Mouse (Mus musculus): Measurements from ENCODE around the gene Ap1b1. TPM values are rescaled to one million over a fixed set of nuclear protein-coding genes. Genes with fewer than 3 reads are reported as not detected.
A peak's percentile ranks its signal among the peaks of the same experiment; 100 is the strongest.

Ap1b1 gene
- total RNA-seq (2021), result 100 to 1,000 TPM; 118 to 134 TPM

- intact Hi-C loops (cut with DNase I), result no loop called here
These were observed at the start of gene Ap1b1 for GRCm38 (mm10) chr11:4986695-4987486. Ap1b1 (plus strand) TSS chr11:4986824.

GRCm38 (mm10) chr11:4946530-4946929 lies 40.1 kb upstream of the Ap1b1 start:
- DNase-seq (ENCODE audit: extremely low spot score in 1 of 2, low spot score in 2 of 2), result no peak
- intact Hi-C loops (cut with DNase I), result no loop called here

More at GRCm38 (mm10) chr11:4986695-4987486, at the start of gene Ap1b1:
- DNase-seq (ENCODE audit: extremely low spot score in 1 of 2, low spot score in 2 of 2), result peak; percentile 75 to 93

GRCm38 (mm10) chr11:4946947-4947812 lies 39.4 kb upstream of the Ap1b1 start:
- intact Hi-C loops (cut with DNase I), result no loop called here
- DNase-seq (ENCODE audit: extremely low spot score in 1 of 2, low spot score in 2 of 2), result peak; percentile 84 to 87

GRCm38 (mm10) chr11:4947813-4948174 lies 38.8 kb upstream of the Ap1b1 start, which contains the start of gene Nefh:
Nefh (minus strand) TSS chr11:4948064.
- intact Hi-C loops (cut with DNase I), result no loop called here
- DNase-seq (ENCODE audit: extremely low spot score in 1 of 2, low spot score in 2 of 2), result peak in 1 of 2 experiments; percentile 55

GRCm38 (mm10) chr11:4948792-4949191 lies 37.8 kb upstream of the Ap1b1 start:
- DNase-seq (ENCODE audit: extremely low spot score in 1 of 2, low spot score in 2 of 2), result no peak
- intact Hi-C loops (cut with DNase I), result no loop called here

GRCm38 (mm10) chr11:4949256-4950044 lies 37.2 kb upstream of the Ap1b1 start:
- peak in 1 of 2 experiments; percentile 61 for DNase-seq (ENCODE audit: extremely low spot score in 1 of 2, low spot score in 2 of 2)
- intact Hi-C loops (cut with DNase I), result no loop called here

GRCm38 (mm10) chr11:4953401-4953800 lies 33.2 kb upstream of the Ap1b1 start:
- intact Hi-C loops (cut with DNase I), result no loop called here

GRCm38 (mm10) chr11:4953918-4954317 lies 32.7 kb upstream of the Ap1b1 start:
- DNase-seq (ENCODE audit: extremely low spot score in 1 of 2, low spot score in 2 of 2), result no peak
- intact Hi-C loops (cut with DNase I), result no loop called here

More at GRCm38 (mm10) chr11:4953401-4953800, 33.2 kb upstream of the Ap1b1 start:
- DNase-seq (ENCODE audit: extremely low spot score in 1 of 2, low spot score in 2 of 2), result no peak

GRCm38 (mm10) chr11:4963099-4963808 lies 23.4 kb upstream of the Ap1b1 start:
- intact Hi-C loops (cut with DNase I), result no loop called here
- DNase-seq (ENCODE audit: extremely low spot score in 1 of 2, low spot score in 2 of 2), result no peak

GRCm38 (mm10) chr11:4966325-4966724 lies 20.3 kb upstream of the Ap1b1 start:
- intact Hi-C loops (cut with DNase I), result no loop called here
- no peak for DNase-seq (ENCODE audit: extremely low spot score in 1 of 2, low spot score in 2 of 2)

- intact Hi-C loops (cut with DNase I), result no loop called here
These were observed 19.7 kb upstream of the Ap1b1 start for GRCm38 (mm10) chr11:4966888-4967287.

GRCm38 (mm10) chr11:4967549-4967948 lies 19.1 kb upstream of the Ap1b1 start:
- DNase-seq (ENCODE audit: extremely low spot score in 1 of 2, low spot score in 2 of 2), result no peak
- intact Hi-C loops (cut with DNase I), result no loop called here

More at GRCm38 (mm10) chr11:4966888-4967287, 19.7 kb upstream of the Ap1b1 start:
- no peak for DNase-seq (ENCODE audit: extremely low spot score in 1 of 2, low spot score in 2 of 2)

- intact Hi-C loops (cut with DNase I), result no loop called here
- DNase-seq (ENCODE audit: extremely low spot score in 1 of 2, low spot score in 2 of 2), result no peak
These were observed 18.2 kb upstream of the Ap1b1 start for GRCm38 (mm10) chr11:4968376-4968775.

- DNase-seq (ENCODE audit: extremely low spot score in 1 of 2, low spot score in 2 of 2), result peak; percentile 46 to 56
These were observed 13.4 kb upstream of the Ap1b1 start for GRCm38 (mm10) chr11:4972967-4973870.

GRCm38 (mm10) chr11:4973871-4974256 lies 12.8 kb upstream of the Ap1b1 start:
- DNase-seq (ENCODE audit: extremely low spot score in 1 of 2, low spot score in 2 of 2), result no peak
- intact Hi-C loops (cut with DNase I), result no loop called here

More at GRCm38 (mm10) chr11:4972967-4973870, 13.4 kb upstream of the Ap1b1 start:
- intact Hi-C loops (cut with DNase I), result no loop called here

- intact Hi-C loops (cut with DNase I), result loop anchor here (5.0 kb wide), 1 partner anchor 57 kb away; no protein-coding TSS in a partner anchor
- DNase-seq (ENCODE audit: extremely low spot score in 1 of 2, low spot score in 2 of 2), result no peak
These were observed 12.1 kb upstream of the Ap1b1 start for GRCm38 (mm10) chr11:4974376-4975122.
